Mouse (Mus musculus) kidney, postnatal 14 days (tissue): ENCODE measurements around the gene Gm44965.

Experiments used
- DNase-seq: peaks from one replicate; pipeline ENCODE4 v3.0.0; 2022; ENCODE audit warnings: mixed read lengths

The Gm44965 gene

GRCm38 (mm10) chr6:48593158-48594042 lies at the start of gene Gm44965, which contains the start of gene Repin1:
TSS of gene Gm44965 (plus strand) at chr6:48593941.
TSS of gene Repin1 (plus strand) at chr6:48593883.
- peak; percentile 97 for DNase-seq

GRCm38 (mm10) chr6:48545251-48545650 lies 48.5 kb upstream of the Gm44965 start:
- no peak for DNase-seq

- peak; percentile 58 for DNase-seq
Observed at GRCm38 (mm10) chr6:48546271-48546670, 47.5 kb upstream of the Gm44965 start.

GRCm38 (mm10) chr6:48546858-48547257 lies 46.9 kb upstream of the Gm44965 start:
- DNase-seq = no peak

GRCm38 (mm10) chr6:48548314-48548713 lies 45.4 kb upstream of the Gm44965 start:
- DNase-seq = no peak

- DNase-seq = no peak
Observed at GRCm38 (mm10) chr6:48552918-48553317, 40.8 kb upstream of the Gm44965 start.

- DNase-seq = no peak
Observed at GRCm38 (mm10) chr6:48553819-48554218, 39.9 kb upstream of the Gm44965 start.

GRCm38 (mm10) chr6:48554280-48555103 lies 39.2 kb upstream of the Gm44965 start, which contains the start of gene Lrrc61:
TSS of gene Lrrc61 (plus strand) at chr6:48554796.
- DNase-seq = peak; percentile 97

GRCm38 (mm10) chr6:48555104-48555890 lies 38.4 kb upstream of the Gm44965 start:
- peak; percentile 78 for DNase-seq

- DNase-seq = no peak
Observed at GRCm38 (mm10) chr6:48555956-48556355, 37.8 kb upstream of the Gm44965 start.

GRCm38 (mm10) chr6:48565693-48566310 lies 27.9 kb upstream of the Gm44965 start:
- no peak for DNase-seq

- DNase-seq = peak; percentile 91
Observed at GRCm38 (mm10) chr6:48566312-48566711, 27.4 kb upstream of the Gm44965 start.

GRCm38 (mm10) chr6:48568036-48568984 lies 25.4 kb upstream of the Gm44965 start:
- DNase-seq = peak; percentile 85

GRCm38 (mm10) chr6:48569065-48569807 lies 24.5 kb upstream of the Gm44965 start:
- DNase-seq = no peak

GRCm38 (mm10) chr6:48572014-48572413 lies 21.7 kb upstream of the Gm44965 start:
- DNase-seq = no peak

- DNase-seq = peak; percentile 73
Observed at GRCm38 (mm10) chr6:48572572-48573061, 21.1 kb upstream of the Gm44965 start, which contains the start of gene Rarres2. TSS of gene Rarres2 (minus strand) at chr6:48572789.

GRCm38 (mm10) chr6:48573280-48573679 lies 20.5 kb upstream of the Gm44965 start:
- peak; percentile 58 for DNase-seq

- DNase-seq = no peak
Observed at GRCm38 (mm10) chr6:48573981-48574380, 19.8 kb upstream of the Gm44965 start.

GRCm38 (mm10) chr6:48578736-48579135 lies 15.0 kb upstream of the Gm44965 start:
- no peak for DNase-seq

- DNase-seq = no peak
Observed at GRCm38 (mm10) chr6:48579215-48579648, 14.5 kb upstream of the Gm44965 start.
